Mouse (Mus musculus) myocyte (in vitro differentiated cells): ENCODE data around the gene Lama1. TPM values are rescaled to one million over a fixed set of nuclear protein-coding genes. Genes with fewer than 3 reads are reported as not detected.

ENCODE experiments used
- H3K27me3 ChIP-seq: one replicate; pipeline ENCODE4 v1.6.1; 2011; ENCODE audit not compliant: control insufficient read depth, insufficient read depth, insufficient read length
- H3K36me3 ChIP-seq: one replicate; pipeline ENCODE4 v1.6.1; 2011; ENCODE audit not compliant: control insufficient read depth, insufficient read depth
- H3K4me2 ChIP-seq: one replicate; pipeline ENCODE4 v1.6.1; 2011; ENCODE audit warnings: low read depth, control low read depth
- H3K4me3 ChIP-seq: one replicate; pipeline ENCODE4 v1.5.1; 2011; ENCODE audit warnings: mild to moderate bottlenecking, control low read depth, moderate library complexity
- H3K79me2 ChIP-seq: one replicate; pipeline ENCODE4 v1.6.1; 2011; ENCODE audit not compliant: control insufficient read depth, insufficient read depth
- H3ac ChIP-seq: one replicate; pipeline ENCODE4 v1.6.1; 2011; ENCODE audit not compliant: control insufficient read depth, insufficient read length
- CEBPB ChIP-seq: IDR thresholded peaks from 2 replicates; pipeline ENCODE4 v1.6.1; 2011; ENCODE audit warnings: mild to moderate bottlenecking, moderate library complexity; ENCODE audit not compliant: poor library complexity, insufficient read depth, severe bottlenecking
- E2F4 ChIP-seq: IDR thresholded peaks from one replicate; pipeline ENCODE4 v1.6.1; 2011; ENCODE audit warnings: mild to moderate bottlenecking, control low read depth, moderate library complexity; ENCODE audit not compliant: insufficient read depth
- MAX ChIP-seq: IDR thresholded peaks from one replicate; pipeline ENCODE4 v1.6.1; 2011; ENCODE audit warnings: low read depth, mild to moderate bottlenecking, control low read depth
- MYOD1 ChIP-seq, 3 experiments: IDR thresholded peaks; one replicate each; pipeline ENCODE4 v1.6.1; 2011; ENCODE audit warnings: control low read depth in 2 of 3, low read depth in 2 of 3, mild to moderate bottlenecking in 2 of 3, moderate library complexity in 1 of 3; ENCODE audit not compliant: insufficient read length in 2 of 3, control insufficient read depth in 1 of 3
- MYOG ChIP-seq, 3 experiments: IDR thresholded peaks; one replicate each; pipeline ENCODE4 v1.6.1; 2011; ENCODE audit warnings: control low read depth in 2 of 3, low read depth in 2 of 3, mild to moderate bottlenecking in 2 of 3; ENCODE audit not compliant: insufficient read length in 2 of 3, control insufficient read depth in 1 of 3, insufficient read depth in 1 of 3
- POLR2A ChIP-seq: IDR thresholded peaks from one replicate; pipeline ENCODE4 v1.6.1; 2011; ENCODE audit warnings: low read depth, mild to moderate bottlenecking, control low read depth, moderate library complexity; ENCODE audit not compliant: insufficient read length
- POLR2AphosphoS2 ChIP-seq: IDR thresholded peaks from one replicate; pipeline ENCODE4 v1.6.1; 2011; ENCODE audit warnings: low read depth, control low read depth; ENCODE audit not compliant: insufficient read length
- REST ChIP-seq: IDR thresholded peaks from one replicate; pipeline ENCODE4 v1.6.1; 2011; ENCODE audit warnings: mild to moderate bottlenecking, control low read depth, moderate library complexity; ENCODE audit not compliant: insufficient read depth, insufficient read length
- SRF ChIP-seq: IDR thresholded peaks from one replicate; pipeline ENCODE4 v1.6.1; 2011; ENCODE audit warnings: low read depth; ENCODE audit not compliant: control insufficient read depth, insufficient read length
- TCF12 ChIP-seq: IDR thresholded peaks from one replicate; pipeline ENCODE4 v1.6.1; 2011; ENCODE audit warnings: mild to moderate bottlenecking, control low read depth; ENCODE audit not compliant: poor library complexity, insufficient read depth, severe bottlenecking
- TCF3 ChIP-seq: IDR thresholded peaks from one replicate; pipeline ENCODE4 v1.6.1; 2011; ENCODE audit warnings: low read depth, control low read depth; ENCODE audit not compliant: insufficient read length
- USF1 ChIP-seq: IDR thresholded peaks from one replicate; pipeline ENCODE4 v1.6.1; 2011; ENCODE audit warnings: low read depth, mild to moderate bottlenecking, control low read depth, moderate library complexity
- polyA plus RNA-seq: library from polyadenylated mRNA; unstranded; fragments of >200 nt; fragmentation: generic; extraction: Trizol; gene quantifications from one replicate; pipeline ENCODE4 v1.2.1, GENCODE M21; 2012; ENCODE audit warnings: missing spikeins

Lama1 gene
- polyA plus RNA-seq, 1 experiment, result 0.61 TPM

DNA sequence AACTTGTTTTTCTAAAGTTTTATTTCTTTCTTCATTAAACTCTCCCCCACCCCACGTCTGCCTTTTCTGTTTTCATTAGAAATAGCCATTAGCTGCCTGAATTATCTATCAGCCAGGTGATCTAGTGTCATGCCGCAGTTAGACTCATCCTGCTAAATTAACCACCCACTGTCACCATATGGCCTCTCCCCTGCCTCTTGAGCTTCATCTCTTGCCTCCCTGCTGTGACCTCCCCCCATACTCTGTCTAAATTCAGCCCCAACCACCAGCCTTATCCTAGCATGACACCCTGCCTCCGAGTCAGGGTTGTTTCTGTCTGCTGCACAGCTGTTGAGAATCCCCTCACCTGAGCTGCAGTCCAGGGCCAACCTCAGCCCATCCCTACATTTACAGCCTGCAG lies 5.9 kb downstream of the Lama1 start:
- no peaks in the 10 kb centered on the region for H3K79me2 ChIP-seq
- H3K4me3 ChIP-seq, result no peak overlapping the region
- no peak overlapping the region for H3ac ChIP-seq
- no peaks in the 10 kb centered on the region for H3K36me3 ChIP-seq
- no peak overlapping the region for H3K4me2 ChIP-seq
- peaks cover 45% of the 10 kb centered on the region for H3K27me3 ChIP-seq
- TF ChIP-seq POLR2AphosphoS2 (no peak), USF1 (no peak), REST (no peak), POLR2A (no peak), CEBPB (no peak), TCF3 (no peak), E2F4 (no peak), TCF12 (no peak), MYOD1 (IDR thresholded peaks at IDR 0.05; ENCODE audit: control insufficient read depth in 1 of 3, insufficient read length in 2 of 3, low read depth in 2 of 3) (no peak), SRF (no peak)

DNA sequence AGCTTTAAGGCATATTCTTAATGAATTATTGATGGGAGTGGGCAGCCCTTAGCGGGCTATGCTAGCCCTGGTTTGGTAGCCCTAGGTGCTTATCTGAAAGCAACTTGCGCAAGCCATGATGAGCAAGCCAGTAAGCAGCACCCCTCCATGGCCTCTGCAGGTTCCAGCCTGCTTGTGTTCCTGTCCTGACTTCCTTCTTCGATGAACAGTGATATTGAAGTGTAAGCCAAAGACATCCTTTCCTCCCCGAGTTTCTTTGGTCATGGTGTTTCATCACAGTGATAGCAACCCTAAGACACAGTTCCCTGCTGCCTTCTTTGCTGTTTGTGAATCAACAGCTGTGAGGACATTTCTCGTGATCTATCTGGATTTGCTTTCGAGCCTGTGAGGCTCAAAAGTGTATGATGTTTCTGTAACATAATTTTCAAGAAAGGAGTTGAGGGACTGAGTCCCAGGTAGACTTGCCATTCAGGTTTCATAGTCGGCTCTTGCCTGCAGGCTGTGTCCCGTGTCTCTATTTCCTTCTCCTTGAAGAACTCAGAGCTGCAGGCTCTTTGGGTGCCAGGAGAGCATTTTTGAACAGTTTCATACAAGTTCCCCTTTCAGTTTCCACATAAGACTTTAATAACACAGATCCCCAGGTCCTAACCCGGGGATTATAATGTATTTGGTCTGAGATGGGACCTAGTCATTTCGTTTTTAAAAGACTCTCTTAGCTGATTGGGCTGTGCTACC lies 8.1 kb downstream of the Lama1 start:
- H3ac ChIP-seq, result no peak overlapping the region
- peaks cover 41% of the 10 kb centered on the region for H3K27me3 ChIP-seq
- no peak for TF ChIP-seq MYOG (IDR thresholded peaks at IDR 0.05; ENCODE audit: control insufficient read depth in 1 of 3, insufficient read depth in 1 of 3, insufficient read length in 2 of 3, low read depth in 2 of 3)
- no peak for TF ChIP-seq POLR2A
- no peak for TF ChIP-seq POLR2AphosphoS2
- no peak for TF ChIP-seq TCF12
- no peak for TF ChIP-seq E2F4
- no peak for TF ChIP-seq REST
- no peak for TF ChIP-seq MAX
- TF ChIP-seq TCF3, result no peak
- no peak for TF ChIP-seq MYOD1 (IDR thresholded peaks at IDR 0.05; ENCODE audit: control insufficient read depth in 1 of 3, insufficient read length in 2 of 3, low read depth in 2 of 3)
- TF ChIP-seq CEBPB, result no peak
- TF ChIP-seq SRF, result no peak
- TF ChIP-seq USF1, result no peak
- no peaks in the 10 kb centered on the region for H3K36me3 ChIP-seq
- no peaks in the 10 kb centered on the region for H3K79me2 ChIP-seq
- no peak overlapping the region for H3K4me2 ChIP-seq
- no peak overlapping the region for H3K4me3 ChIP-seq

DNA sequence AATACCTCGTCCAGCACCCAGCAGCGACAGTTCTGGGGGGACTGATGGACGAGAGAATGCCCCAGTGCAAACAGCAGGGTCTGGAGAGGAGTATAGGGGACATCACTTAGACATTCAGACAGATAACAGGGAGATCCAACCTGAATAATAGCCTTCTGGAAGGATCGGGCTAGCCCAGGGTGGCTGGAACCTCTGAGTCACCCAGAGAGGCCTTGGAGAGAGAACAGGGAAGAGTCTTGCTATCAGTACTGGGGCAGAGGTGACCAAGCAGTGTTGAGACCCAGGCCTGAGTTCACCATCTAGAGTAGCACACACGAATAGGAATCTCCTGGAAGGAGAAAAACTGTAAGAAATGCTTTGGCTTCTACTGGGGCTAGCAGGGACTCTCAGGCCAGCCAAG lies 9.3 kb downstream of the Lama1 start:
- Histone ChIP-seq H3K4me3 (no peak overlapping the region), H3K79me2 (no peaks in the 10 kb centered on the region), H3K27me3 (peaks cover 37% of the 10 kb centered on the region), H3K36me3 (no peaks in the 10 kb centered on the region), H3K4me2 (no peak overlapping the region), H3ac (no peak overlapping the region)
- TF ChIP-seq MYOG (IDR thresholded peaks at IDR 0.05; ENCODE audit: control insufficient read depth in 1 of 3, insufficient read depth in 1 of 3, insufficient read length in 2 of 3, low read depth in 2 of 3) (no peak), MYOD1 (IDR thresholded peaks at IDR 0.05; ENCODE audit: control insufficient read depth in 1 of 3, insufficient read length in 2 of 3, low read depth in 2 of 3) (no peak), TCF3 (no peak), REST (no peak), MAX (no peak), USF1 (no peak), POLR2A (no peak), SRF (no peak)

DNA sequence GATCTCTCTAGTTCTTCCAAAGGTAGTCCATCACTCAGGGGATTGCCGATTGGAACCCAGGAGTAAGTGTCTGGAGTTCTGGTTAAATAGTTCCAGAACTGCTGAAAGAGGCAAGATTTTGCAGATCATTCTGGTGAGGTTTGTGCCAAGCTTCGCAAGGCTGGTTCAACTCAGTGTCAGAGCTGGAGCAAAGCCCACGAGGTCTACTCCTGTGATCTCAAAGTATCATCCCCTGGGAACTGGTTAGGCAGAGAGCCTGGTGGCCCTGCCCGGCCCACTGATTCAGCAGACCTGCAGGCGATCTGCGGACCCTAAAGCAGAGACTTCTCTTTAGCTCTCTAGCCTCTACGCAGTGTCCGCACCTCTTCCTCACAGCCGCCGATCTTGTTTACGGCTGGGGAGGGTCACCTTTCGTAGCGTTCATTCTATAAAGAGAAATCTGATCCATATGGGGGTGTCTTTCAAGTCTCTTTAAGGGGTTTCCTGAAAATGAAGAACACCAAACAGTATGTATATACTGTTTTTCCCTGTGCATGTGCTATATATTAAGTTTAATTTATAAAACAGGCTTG lies 10.8 kb downstream of the Lama1 start:
- no peak overlapping the region for H3K4me2 ChIP-seq
- H3K27me3 ChIP-seq, result peaks cover 31% of the 10 kb centered on the region
- no peak overlapping the region for H3ac ChIP-seq
- no peak overlapping the region for H3K4me3 ChIP-seq
- TF ChIP-seq SRF (no peak), USF1 (no peak), REST (no peak), CEBPB (no peak), TCF12 (no peak), MAX (no peak), MYOG (IDR thresholded peaks at IDR 0.05; ENCODE audit: control insufficient read depth in 1 of 3, insufficient read depth in 1 of 3, insufficient read length in 2 of 3, low read depth in 2 of 3) (no peak), TCF3 (no peak), POLR2A (no peak), MYOD1 (IDR thresholded peaks at IDR 0.05; ENCODE audit: control insufficient read depth in 1 of 3, insufficient read length in 2 of 3, low read depth in 2 of 3) (no peak), E2F4 (no peak), POLR2AphosphoS2 (no peak)
- H3K79me2 ChIP-seq, result no peaks in the 10 kb centered on the region
- H3K36me3 ChIP-seq, result no peaks in the 10 kb centered on the region

DNA sequence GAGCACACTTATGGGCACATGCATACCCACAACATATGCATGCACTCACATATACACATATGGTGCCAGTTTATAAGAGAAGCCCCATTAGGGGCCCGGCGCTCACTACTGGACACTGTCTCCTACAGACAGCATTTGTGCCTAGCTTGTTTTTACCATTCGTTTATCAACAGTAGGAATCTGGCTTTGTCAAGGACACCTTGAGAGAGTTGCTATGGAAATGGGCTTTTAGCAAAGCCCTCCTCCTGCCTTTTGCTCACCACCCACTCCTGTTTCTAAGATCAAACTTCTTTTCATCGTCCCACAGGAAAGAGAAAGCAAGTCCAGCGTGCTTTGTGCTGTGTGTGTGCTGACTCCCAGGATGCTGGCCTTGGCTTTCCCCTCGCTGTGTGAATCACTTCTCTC lies 13.3 kb downstream of the Lama1 start:
- Histone ChIP-seq H3K27me3 (peaks cover 9% of the 10 kb centered on the region), H3K79me2 (no peaks in the 10 kb centered on the region)
- TF ChIP-seq REST (no peak), MYOD1 (IDR thresholded peaks at IDR 0.05; ENCODE audit: control insufficient read depth in 1 of 3, insufficient read length in 2 of 3, low read depth in 2 of 3) (no peak), POLR2AphosphoS2 (no peak), MYOG (IDR thresholded peaks at IDR 0.05; ENCODE audit: control insufficient read depth in 1 of 3, insufficient read depth in 1 of 3, insufficient read length in 2 of 3, low read depth in 2 of 3) (no peak), CEBPB (no peak), POLR2A (no peak), MAX (no peak), USF1 (no peak), SRF (no peak), TCF12 (no peak), TCF3 (no peak), E2F4 (no peak)

More for the DNA sequence above, 13.3 kb downstream of the Lama1 start:
- no peak overlapping the region for H3K4me3 ChIP-seq
- H3ac ChIP-seq, result no peak overlapping the region
- H3K4me2 ChIP-seq, result no peak overlapping the region
- no peaks in the 10 kb centered on the region for H3K36me3 ChIP-seq
